Mouse (Mus musculus) heart, embryonic 16.5 days (tissue): ENCODE measurements at regions not wholly inside any gene's neighbourhood (a gene's known extent, or its start where the extent isn't known, plus 50 kb on each side); places are given as distances from the start of the nearest gene placed in this dataset.

ENCODE experiments used
- ATAC-seq: fragments of 200-750 bp; cut with Nextera tagmentation; replicated peaks from 2 replicates; pipeline ENCODE4 v1.8.0; 2017; ENCODE audit warnings: moderate number of reproducible peaks; ENCODE audit not compliant: insufficient read depth, low FRiP score; ENCODE audit errors: extremely low read depth
- H3K27ac ChIP-seq: fragments of 300-500 bp; sonication (generic); 2 replicates; pipeline ENCODE4 v1.5.1; 2014; ENCODE audit warnings: mild to moderate bottlenecking, low read length, control low read depth, moderate library complexity
- H3K27me3 ChIP-seq: fragments of 300-500 bp; sonication (generic); 2 replicates; pipeline ENCODE4 v1.6.1; 2014; ENCODE audit warnings: low read length, mixed read lengths; ENCODE audit not compliant: control insufficient read depth, insufficient read depth
- H3K36me3 ChIP-seq: fragments of 300-500 bp; sonication (generic); 2 replicates; pipeline ENCODE4 v1.6.1; 2014; ENCODE audit not compliant: control insufficient read depth, insufficient read depth
- H3K4me1 ChIP-seq: fragments of 300-500 bp; sonication (generic); 2 replicates; pipeline ENCODE4 v1.6.1; 2014; ENCODE audit warnings: low read length, mixed read lengths; ENCODE audit not compliant: control insufficient read depth, insufficient read depth
- H3K4me2 ChIP-seq: fragments of 300-500 bp; sonication (generic); 2 replicates; pipeline ENCODE4 v1.6.1; 2014; ENCODE audit warnings: low read depth, mild to moderate bottlenecking, control low read depth, low read length
- H3K4me3 ChIP-seq: fragments of 300-500 bp; sonication (generic); 2 replicates; pipeline ENCODE4 v1.5.1; 2014; ENCODE audit warnings: mild to moderate bottlenecking, control low read depth, low read length
- H3K9ac ChIP-seq: fragments of 300-500 bp; sonication (generic); 2 replicates; pipeline ENCODE4 v1.6.1; 2014; ENCODE audit warnings: low read length, control low read depth
- H3K9me3 ChIP-seq: fragments of 300-500 bp; sonication (generic); replicated peaks from 2 replicates; pipeline ENCODE4 v1.6.1; 2016; ENCODE audit warnings: low read length; ENCODE audit not compliant: control insufficient read depth
- WGBS: fragments of 180-500 bp; shearing (Covaris S2); extraction: QIAGEN DNeasy Blood & Tissue Kit; methylation state at CpG from one replicate; pipeline ENCODE4 v1.1.7; 2014; 5-methylcytosine and 5-hydroxymethylcytosine counted together

- no peak overlapping the region for H3K4me3 ChIP-seq
These were observed 114.8 kb downstream of the Irx5 start for GRCm38 (mm10) chr8:92472257-92472656.

DNA sequence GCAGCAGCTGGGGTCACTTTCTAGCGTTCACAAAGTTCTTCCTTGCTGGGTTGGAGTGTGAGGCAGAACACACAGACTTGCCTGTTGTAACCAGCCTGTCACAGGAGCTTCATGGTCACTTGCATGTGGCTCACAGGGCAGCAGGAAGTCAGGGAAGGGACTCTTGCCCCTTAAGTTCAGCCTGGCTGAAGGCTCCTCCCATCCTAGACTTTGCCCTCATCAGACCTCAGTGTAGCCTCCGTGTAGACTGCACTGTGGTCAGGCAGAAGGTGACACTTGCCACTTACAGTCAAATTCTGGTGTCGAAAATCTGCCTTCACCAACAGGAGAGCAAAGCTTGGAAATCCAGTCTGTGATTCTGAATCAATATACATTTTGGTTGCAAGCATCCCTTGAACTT, 115.4 kb downstream of the Irx5 start:
- Histone ChIP-seq H3K36me3 (no peaks in the 10 kb centered on the region), H3K27ac (no peak overlapping the region), H3K4me1 (no peaks in the 10 kb centered on the region), H3K4me2 (no peak overlapping the region), H3K9ac (no peak overlapping the region), H3K27me3 (no peaks in the 10 kb centered on the region; the same call in 1 of the 2 replicates), H3K9me3 (no peaks in the 10 kb centered on the region), H3K4me3 (no peak overlapping the region)
- ATAC-seq = no peak
- 56% methylated on average over 3 of the region's 3 CpGs for WGBS

More at GRCm38 (mm10) chr8:92472257-92472656, 114.8 kb downstream of the Irx5 start:
- Histone ChIP-seq H3K27ac (no peak overlapping the region), H3K4me1 (no peaks in the 10 kb centered on the region), H3K36me3 (no peaks in the 10 kb centered on the region), H3K4me2 (no peak overlapping the region), H3K9me3 (no peaks in the 10 kb centered on the region), H3K27me3 (no peaks in the 10 kb centered on the region; the same call in 1 of the 2 replicates), H3K9ac (no peak overlapping the region)
- 66% methylated on average over 7 of the region's 7 CpGs for WGBS
- no peak for ATAC-seq

DNA sequence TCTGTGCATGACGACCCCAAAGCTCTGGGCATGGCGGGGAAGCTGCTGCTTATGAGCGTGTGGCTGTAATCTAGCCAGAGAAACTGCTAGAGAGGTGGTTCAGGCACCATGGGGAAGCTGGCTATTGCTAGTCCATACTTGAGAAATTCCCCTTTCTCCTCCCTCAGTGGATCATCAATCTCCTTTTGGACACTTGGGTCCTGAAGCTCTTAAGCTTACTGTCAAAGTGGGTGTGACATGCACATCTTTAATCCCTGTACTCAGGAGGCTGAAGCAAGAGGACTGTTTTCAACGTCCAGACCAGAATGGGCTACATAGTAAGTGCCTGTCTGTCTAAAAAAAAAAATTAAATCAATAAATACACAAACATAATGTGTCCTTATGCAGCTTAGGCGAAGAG, 125.0 kb downstream of the Irx5 start:
- H3K27ac ChIP-seq = no peak overlapping the region
- ATAC-seq = no peak
- no peaks in the 10 kb centered on the region for H3K27me3 ChIP-seq
- no peak overlapping the region for H3K4me3 ChIP-seq
- no peaks in the 10 kb centered on the region for H3K9me3 ChIP-seq
- no peak overlapping the region for H3K9ac ChIP-seq
- H3K4me2 ChIP-seq = no peak overlapping the region
- 63% methylated on average over 5 of the region's 5 CpGs for WGBS
- H3K36me3 ChIP-seq = no peaks in the 10 kb centered on the region
- H3K4me1 ChIP-seq = no peaks in the 10 kb centered on the region

DNA sequence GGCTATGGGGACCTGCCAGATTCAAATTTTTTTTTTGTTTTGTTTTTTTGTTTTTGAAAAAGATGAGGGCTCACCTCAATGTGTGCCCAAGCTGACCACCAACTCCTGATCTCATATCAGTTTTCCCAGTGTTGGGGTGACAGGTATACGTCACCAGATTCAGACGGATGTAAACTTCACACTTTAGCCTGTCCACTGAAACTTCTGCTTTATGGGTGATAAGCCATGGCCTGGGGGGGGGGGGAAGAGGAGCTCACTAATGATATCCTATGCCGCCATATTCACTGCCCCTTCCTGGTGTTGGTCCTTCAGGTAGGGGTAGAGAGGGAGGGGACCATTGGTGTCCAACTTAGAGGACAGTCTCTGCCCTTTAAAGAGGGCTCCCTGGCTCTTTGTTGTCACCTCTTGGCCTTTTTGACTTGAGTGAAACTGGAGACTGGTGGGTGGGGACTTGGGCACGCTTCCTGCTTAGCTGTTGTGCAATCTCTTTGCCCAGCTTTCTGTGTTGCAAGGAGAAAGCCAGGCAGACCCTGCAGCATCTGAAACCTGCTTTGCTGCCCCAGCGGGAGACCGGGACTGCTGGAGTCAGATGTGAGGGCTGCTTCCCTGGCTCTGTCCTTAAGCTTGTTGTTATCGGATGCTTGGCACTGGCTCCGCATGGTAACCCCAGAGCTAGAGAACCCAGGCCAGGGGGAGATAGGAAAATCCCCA, 125.8 kb downstream of the Irx5 start:
- H3K9ac ChIP-seq = no peak overlapping the region
- 53% methylated on average over 8 of the region's 8 CpGs for WGBS
- no peaks in the 10 kb centered on the region for H3K9me3 ChIP-seq
- no peaks in the 10 kb centered on the region for H3K4me1 ChIP-seq
- H3K27ac ChIP-seq = no peak overlapping the region
- no peaks in the 10 kb centered on the region for H3K36me3 ChIP-seq
- no peak overlapping the region for H3K4me2 ChIP-seq
- ATAC-seq = no peak
- no peak overlapping the region for H3K4me3 ChIP-seq
- H3K27me3 ChIP-seq = no peaks in the 10 kb centered on the region

GRCm38 (mm10) chr8:92488526-92489159, 131.2 kb downstream of the Irx5 start:
- H3K36me3 ChIP-seq = no peaks in the 10 kb centered on the region
- no peak overlapping the region for H3K4me3 ChIP-seq
- ATAC-seq = no peak
- no peak overlapping the region for H3K9ac ChIP-seq
- peaks cover 4% of the 10 kb centered on the region; the same call in 1 of the 2 replicates for H3K4me1 ChIP-seq
- no peak overlapping the region for H3K4me2 ChIP-seq
- H3K27ac ChIP-seq = no peak overlapping the region
- H3K9me3 ChIP-seq = no peaks in the 10 kb centered on the region
- WGBS = 85% methylated on average over 8 of the region's 8 CpGs
- no peaks in the 10 kb centered on the region for H3K27me3 ChIP-seq

- Histone ChIP-seq H3K4me2 (no peak overlapping the region), H3K36me3 (no peaks in the 10 kb centered on the region), H3K9me3 (no peaks in the 10 kb centered on the region), H3K9ac (no peak overlapping the region), H3K27me3 (no peaks in the 10 kb centered on the region), H3K4me3 (no peak overlapping the region), H3K27ac (no peak overlapping the region), H3K4me1 (peaks cover 8% of the 10 kb centered on the region)
- ATAC-seq = no peak
- WGBS = 77% methylated on average over 5 of the region's 5 CpGs
These were observed 134.1 kb downstream of the Irx5 start for GRCm38 (mm10) chr8:92491533-92491932.

DNA sequence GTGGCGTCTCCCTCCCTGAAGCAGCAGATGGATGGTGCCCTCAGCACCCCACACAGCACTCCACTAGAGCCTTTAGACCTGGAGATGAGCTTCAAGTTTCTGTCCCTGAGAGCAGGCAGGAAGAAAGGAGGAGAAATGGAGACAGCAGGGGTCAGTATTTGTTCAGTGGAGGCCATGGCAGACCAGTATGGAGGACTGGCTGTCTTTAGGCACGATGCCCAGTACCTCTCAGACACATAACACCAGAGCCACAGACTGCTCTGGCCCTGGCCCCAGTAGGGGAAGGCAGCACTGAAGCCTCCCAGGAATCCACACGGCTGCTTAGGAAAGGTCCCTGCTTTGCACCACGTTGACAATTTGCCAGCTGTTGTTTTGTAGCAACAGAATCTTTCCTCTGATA, 136.0 kb downstream of the Irx5 start:
- H3K4me3 ChIP-seq = no peak overlapping the region
- no peaks in the 10 kb centered on the region for H3K36me3 ChIP-seq
- H3K27me3 ChIP-seq = no peaks in the 10 kb centered on the region
- peak; percentile 91 for ATAC-seq
- H3K9ac ChIP-seq = no peak overlapping the region
- no peak overlapping the region for H3K4me2 ChIP-seq
- H3K27ac ChIP-seq = no peak overlapping the region
- 26% methylated on average over 4 of the region's 4 CpGs for WGBS
- H3K9me3 ChIP-seq = no peaks in the 10 kb centered on the region
- H3K4me1 ChIP-seq = peaks cover 8% of the 10 kb centered on the region

- peaks cover 12% of the 10 kb centered on the region for H3K4me1 ChIP-seq
- H3K9me3 ChIP-seq = no peaks in the 10 kb centered on the region
- H3K27ac ChIP-seq = no peak overlapping the region
- no peaks in the 10 kb centered on the region for H3K27me3 ChIP-seq
- no peak overlapping the region for H3K4me3 ChIP-seq
- H3K9ac ChIP-seq = no peak overlapping the region
- WGBS = 37% methylated on average over 7 of the region's 7 CpGs
- no peak for ATAC-seq
- H3K4me2 ChIP-seq = no peak overlapping the region
- H3K36me3 ChIP-seq = no peaks in the 10 kb centered on the region
These were observed 148.3 kb downstream of the Irx5 start for GRCm38 (mm10) chr8:92505552-92506281.

DNA sequence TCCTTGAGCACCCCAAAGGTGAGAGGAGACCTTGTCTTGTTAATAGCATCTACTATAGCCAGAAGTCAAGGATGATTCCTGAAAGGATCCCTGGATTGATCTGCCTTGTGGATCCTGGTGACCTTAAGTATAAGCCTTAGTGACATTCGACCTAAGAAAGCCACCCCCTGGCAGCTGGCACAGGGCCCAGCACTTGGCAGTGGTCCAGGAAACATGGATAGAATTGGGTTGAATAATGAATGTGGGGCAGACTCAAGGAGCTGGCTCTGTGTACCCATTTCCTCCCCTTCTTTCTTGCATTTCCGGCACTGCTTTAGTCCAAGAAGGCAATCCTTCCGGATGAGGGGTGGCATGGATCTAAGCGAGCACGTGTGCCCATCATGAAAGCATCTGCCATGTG, 149.0 kb downstream of the Irx5 start:
- H3K4me3 ChIP-seq = no peak overlapping the region
- 57% methylated on average over 5 of the region's 5 CpGs for WGBS

More for the DNA sequence above, 149.0 kb downstream of the Irx5 start:
- H3K27ac ChIP-seq = no peak overlapping the region
- ATAC-seq = no peak
- peaks cover 3% of the 10 kb centered on the region; the same call in 1 of the 2 replicates for H3K9me3 ChIP-seq
- no peaks in the 10 kb centered on the region for H3K27me3 ChIP-seq
- no peak overlapping the region for H3K4me2 ChIP-seq
- H3K9ac ChIP-seq = no peak overlapping the region
- H3K36me3 ChIP-seq = no peaks in the 10 kb centered on the region
- peaks cover 9% of the 10 kb centered on the region for H3K4me1 ChIP-seq
